Mouse (Mus musculus) heart, embryonic 11.5 days (tissue): ENCODE measurements around the gene Taok3. TPM values are rescaled to one million over a fixed set of nuclear protein-coding genes. Genes with fewer than 3 reads are reported as not detected.

ENCODE experiments used
- ATAC-seq: fragments of 200-750 bp; cut with Nextera tagmentation; replicated peaks from 2 replicates; pipeline ENCODE4 v1.8.0; 2017; ENCODE audit warnings: moderate library complexity; ENCODE audit not compliant: insufficient number of reproducible peaks, low FRiP score, low TSS enrichment
- H3K27ac ChIP-seq: fragments of 300-500 bp; sonication (generic); 2 replicates; pipeline ENCODE4 v1.5.1; 2014; ENCODE audit warnings: mild to moderate bottlenecking, low read depth, low read length
- H3K27me3 ChIP-seq: fragments of 300-500 bp; sonication (generic); 2 replicates; pipeline ENCODE4 v1.6.1; 2014; ENCODE audit warnings: mild to moderate bottlenecking, low read length, mixed read lengths; ENCODE audit not compliant: control insufficient read depth, insufficient read depth
- H3K36me3 ChIP-seq: fragments of 300-500 bp; sonication (generic); 2 replicates; pipeline ENCODE4 v1.6.1; 2014; ENCODE audit warnings: mild to moderate bottlenecking, low read length, moderate library complexity, mixed read lengths; ENCODE audit not compliant: control insufficient read depth, insufficient read depth
- H3K4me1 ChIP-seq: fragments of 300-500 bp; sonication (generic); 2 replicates; pipeline ENCODE4 v1.6.1; 2014; ENCODE audit warnings: low read length; ENCODE audit not compliant: control insufficient read depth, insufficient read depth
- H3K4me2 ChIP-seq: fragments of 300-500 bp; sonication (generic); 2 replicates; pipeline ENCODE4 v1.6.1; 2014; ENCODE audit warnings: mild to moderate bottlenecking, moderate library complexity
- H3K4me3 ChIP-seq: fragments of 300-500 bp; sonication (generic); 2 replicates; pipeline ENCODE4 v1.5.1; 2014; ENCODE audit warnings: low read depth, low read length
- H3K9ac ChIP-seq: fragments of 300-500 bp; sonication (generic); 2 replicates; pipeline ENCODE4 v1.6.1; 2014; ENCODE audit warnings: mild to moderate bottlenecking, low read depth, low read length, moderate library complexity
- H3K9me3 ChIP-seq: fragments of 300-500 bp; sonication (generic); replicated peaks from 2 replicates; pipeline ENCODE4 v1.6.1; 2016; ENCODE audit warnings: low read length; ENCODE audit not compliant: control insufficient read depth
- WGBS: fragments of 180-500 bp; shearing (Covaris S2); extraction: QIAGEN DNeasy Blood & Tissue Kit; methylation state at CpG from one replicate; pipeline ENCODE4 v1.1.7; 2014; ENCODE audit not compliant: insufficient replicate concordance; 5-methylcytosine and 5-hydroxymethylcytosine counted together
- polyA plus RNA-seq: library from polyadenylated mRNA; unstranded; fragments of >200 nt; fragmentation: Nextera tagmentation; extraction: Ambion mirVana; gene quantifications from 2 replicates; pipeline ENCODE4 v1.2.1, GENCODE M21; 2014

Taok3 gene
- polyA plus RNA-seq, 1 experiment from 2014 or later, result 13.8 TPM

DNA sequence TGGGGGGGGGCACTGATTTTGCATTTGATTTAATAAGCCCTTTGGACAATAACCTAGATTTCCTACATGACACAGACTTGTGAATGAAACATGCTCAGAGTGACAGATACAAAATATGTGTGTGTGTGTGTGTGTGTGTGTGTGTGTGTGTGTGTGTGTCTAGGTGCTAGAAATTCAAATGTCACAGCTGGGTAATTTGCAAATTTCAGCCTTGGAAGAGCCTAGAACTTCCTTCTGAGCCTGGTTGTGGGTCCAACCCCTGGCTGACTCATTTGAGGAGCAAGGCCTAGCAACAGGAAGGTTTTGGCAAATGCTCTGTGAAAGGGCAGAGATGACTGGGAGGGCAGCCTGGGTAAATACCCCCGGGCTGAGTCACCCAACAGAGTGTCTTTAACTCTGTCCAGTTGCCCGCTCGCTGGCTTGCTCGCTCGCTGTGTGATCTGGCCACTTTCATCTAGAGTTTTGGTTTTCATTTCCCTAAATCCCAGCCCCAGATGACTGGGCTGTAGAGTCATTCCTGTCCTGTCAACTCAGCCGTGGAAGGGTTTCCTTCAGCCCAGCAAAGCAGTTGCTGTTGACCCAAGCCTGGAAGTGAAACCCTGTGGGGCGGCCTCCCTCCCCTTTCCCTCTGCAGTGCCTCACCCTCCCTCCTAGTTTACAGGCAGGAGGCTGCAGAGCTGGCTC, 38.5 kb downstream of the Taok3 start:
- H3K4me2 ChIP-seq, result no peak overlapping the region
- no peaks in the 10 kb centered on the region for H3K27me3 ChIP-seq
- no peaks in the 10 kb centered on the region for H3K36me3 ChIP-seq
- H3K4me1 ChIP-seq, result peaks cover 8% of the 10 kb centered on the region
- H3K4me3 ChIP-seq, result no peak overlapping the region
- H3K9me3 ChIP-seq, result no peaks in the 10 kb centered on the region
- ATAC-seq, result no peak
- H3K9ac ChIP-seq, result no peak overlapping the region
- no peak overlapping the region for H3K27ac ChIP-seq
- WGBS, result 71% methylated on average over 7 of the region's 7 CpGs

DNA sequence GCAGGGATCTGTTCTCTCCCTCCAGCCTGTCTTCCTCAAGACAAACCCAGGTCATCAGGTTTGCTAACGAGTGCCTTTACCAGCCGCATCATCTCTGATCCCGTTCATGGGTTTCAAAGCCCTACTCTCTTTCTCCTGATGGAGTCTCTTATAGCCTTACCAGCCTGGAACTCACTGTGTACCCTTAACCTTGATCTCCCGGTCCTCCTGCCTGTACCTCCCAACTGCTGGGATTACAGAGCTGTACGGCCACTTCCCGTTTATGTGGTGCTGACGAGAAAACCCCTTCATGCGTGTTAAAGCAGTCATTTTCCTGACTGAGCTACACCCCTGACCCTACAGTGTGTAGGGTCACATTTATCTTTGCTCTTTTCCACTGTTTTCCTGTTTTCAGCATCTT, 39.4 kb downstream of the Taok3 start:
- H3K9me3 ChIP-seq, result no peaks in the 10 kb centered on the region
- H3K9ac ChIP-seq, result 0 out of 2 replicates have a peak overlapping the region, but pooled peaks have one; percentile 34
- H3K27me3 ChIP-seq, result no peaks in the 10 kb centered on the region
- H3K36me3 ChIP-seq, result no peaks in the 10 kb centered on the region
- no peak for ATAC-seq
- H3K4me3 ChIP-seq, result no peak overlapping the region
- 43% methylated on average over 8 of the region's 8 CpGs for WGBS
- H3K4me1 ChIP-seq, result peaks cover 8% of the 10 kb centered on the region
- H3K27ac ChIP-seq, result no peak overlapping the region
- H3K4me2 ChIP-seq, result no peak overlapping the region; the same call in 1 of the 2 replicates

DNA sequence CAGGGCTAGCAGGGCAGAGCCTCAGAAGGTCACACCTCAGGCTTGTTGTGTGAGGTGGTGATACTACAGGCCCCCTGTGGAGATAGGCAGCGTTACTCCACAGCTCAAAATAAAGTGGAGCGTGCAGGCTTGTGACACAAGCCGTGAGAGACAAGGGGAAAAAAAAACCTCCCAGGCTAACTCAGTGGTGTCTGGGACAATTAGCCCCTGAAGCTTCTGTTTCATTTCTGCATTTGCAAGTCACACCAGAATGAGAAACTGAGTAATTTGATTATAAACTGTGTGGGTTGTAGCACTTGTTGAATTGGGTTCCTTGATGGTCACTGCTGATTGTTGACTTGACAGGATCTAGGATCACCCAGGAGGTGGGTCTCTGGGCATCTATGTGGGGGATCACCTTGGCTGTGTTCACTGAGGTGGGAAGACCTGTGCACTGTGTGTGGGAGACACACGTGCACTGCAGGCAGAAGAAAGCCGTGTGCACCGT, 39.9 kb downstream of the Taok3 start:
- Histone ChIP-seq H3K9ac (0 out of 2 replicates have a peak overlapping the region, but pooled peaks have one; percentile 34), H3K9me3 (no peaks in the 10 kb centered on the region), H3K4me2 (peak overlapping the region; percentile 6; the same call in 1 of the 2 replicates), H3K36me3 (no peaks in the 10 kb centered on the region), H3K27me3 (no peaks in the 10 kb centered on the region), H3K4me3 (no peak overlapping the region), H3K27ac (peak overlapping the region; percentile 37; the same call in 1 of the 2 replicates), H3K4me1 (peaks cover 8% of the 10 kb centered on the region)
- no peak for ATAC-seq
- WGBS, result 54% methylated on average over 6 of the region's 6 CpGs

DNA sequence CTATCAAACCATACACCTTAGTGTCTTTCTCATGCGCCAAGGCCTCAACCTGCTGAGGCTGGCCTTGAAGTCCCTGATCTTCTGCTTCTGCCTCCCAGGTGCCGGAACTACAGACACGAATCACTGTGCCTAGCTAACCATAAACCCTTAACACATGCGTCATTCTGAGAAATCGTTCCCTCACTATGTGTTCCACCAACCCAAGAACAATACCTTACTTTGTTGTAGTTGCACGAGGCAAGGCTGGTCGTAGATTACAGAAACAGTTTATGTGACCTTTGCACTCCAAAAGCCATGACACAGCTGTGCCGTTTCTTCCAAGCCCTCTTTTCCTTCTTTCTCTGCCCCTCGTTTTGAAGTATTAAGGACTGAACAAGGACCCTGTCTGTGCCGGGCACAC, 40.6 kb downstream of the Taok3 start:
- 63% methylated on average over 10 of the region's 10 CpGs for WGBS
- H3K4me3 ChIP-seq, result no peak overlapping the region
- H3K36me3 ChIP-seq, result no peaks in the 10 kb centered on the region
- no peak overlapping the region for H3K4me2 ChIP-seq
- no peak overlapping the region for H3K27ac ChIP-seq
- no peaks in the 10 kb centered on the region for H3K27me3 ChIP-seq
- no peak for ATAC-seq
- H3K9ac ChIP-seq, result no peak overlapping the region
- peaks cover 8% of the 10 kb centered on the region for H3K4me1 ChIP-seq
- H3K9me3 ChIP-seq, result no peaks in the 10 kb centered on the region

DNA sequence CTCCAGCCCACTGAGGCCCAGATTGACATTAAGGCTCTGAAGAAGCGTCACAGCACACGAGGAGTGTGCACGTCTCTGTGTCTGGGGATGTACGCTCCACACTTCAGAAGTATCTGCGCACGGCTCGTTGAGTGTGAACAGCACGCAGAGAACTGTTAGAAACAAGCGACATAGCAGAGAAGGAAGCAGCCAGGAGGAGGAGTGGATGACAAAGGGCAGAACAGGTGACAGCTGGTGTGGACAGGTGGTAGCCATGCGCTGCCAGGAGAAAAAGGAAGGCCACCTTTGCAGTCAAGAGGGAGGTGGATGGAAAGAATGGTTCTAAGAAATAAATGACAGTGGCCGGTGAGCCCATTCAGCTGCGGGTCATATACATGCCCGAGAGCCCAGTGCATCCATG, 43.9 kb downstream of the Taok3 start:
- H3K4me3 ChIP-seq, result no peak overlapping the region
- no peak for ATAC-seq
- no peaks in the 10 kb centered on the region for H3K36me3 ChIP-seq
- H3K9me3 ChIP-seq, result no peaks in the 10 kb centered on the region
- 85% methylated on average over 13 of the region's 13 CpGs for WGBS
- no peaks in the 10 kb centered on the region for H3K27me3 ChIP-seq
- H3K27ac ChIP-seq, result no peak overlapping the region
- peaks cover 8% of the 10 kb centered on the region for H3K4me1 ChIP-seq
- H3K9ac ChIP-seq, result no peak overlapping the region
- no peak overlapping the region for H3K4me2 ChIP-seq

DNA sequence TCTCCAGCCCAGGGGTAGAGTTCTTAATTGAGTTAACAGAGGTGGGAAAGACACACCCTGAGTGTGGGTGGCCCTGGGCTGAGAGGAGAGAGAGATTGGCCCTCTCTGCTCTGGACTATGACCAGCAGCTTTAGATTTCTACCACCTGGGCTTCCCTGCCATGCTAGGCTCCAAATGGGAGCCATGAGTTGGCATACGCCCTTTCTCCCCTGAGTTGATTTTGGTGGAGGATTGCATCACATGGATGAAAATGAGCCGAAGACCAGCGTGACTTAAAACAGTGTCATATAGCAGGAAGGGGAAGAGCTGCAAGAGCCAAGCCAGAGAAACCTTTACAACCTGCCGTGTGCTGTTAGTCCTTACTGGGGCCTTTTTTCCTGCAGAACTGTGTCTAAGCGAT, 44.6 kb downstream of the Taok3 start:
- no peak overlapping the region for H3K9ac ChIP-seq
- no peak overlapping the region for H3K4me2 ChIP-seq
- no peaks in the 10 kb centered on the region for H3K9me3 ChIP-seq
- peaks cover 5% of the 10 kb centered on the region for H3K4me1 ChIP-seq
- H3K36me3 ChIP-seq, result no peaks in the 10 kb centered on the region
- WGBS, result 81% methylated on average over 5 of the region's 5 CpGs
- no peak for ATAC-seq
- H3K27me3 ChIP-seq, result no peaks in the 10 kb centered on the region
- no peak overlapping the region for H3K27ac ChIP-seq
- H3K4me3 ChIP-seq, result no peak overlapping the region

DNA sequence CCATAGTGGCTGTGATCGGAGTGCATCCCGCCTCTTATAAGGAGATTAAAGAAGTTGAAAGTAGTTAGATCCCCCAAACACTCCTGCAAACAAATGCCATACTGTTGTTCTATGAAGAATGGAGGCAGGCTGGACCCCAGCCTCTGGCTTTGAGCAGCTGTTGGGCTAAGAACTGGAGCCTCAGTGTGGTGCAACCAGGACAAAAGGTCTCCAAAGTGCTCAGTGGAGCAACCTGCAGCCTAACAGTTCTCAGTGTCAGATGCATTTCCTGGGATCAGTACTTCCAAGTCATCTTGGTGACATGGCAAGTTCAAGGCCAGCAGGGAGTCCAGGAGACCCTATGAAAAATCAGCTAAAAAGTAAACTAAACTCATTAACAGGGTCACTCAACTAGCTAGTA, 45.0 kb downstream of the Taok3 start:
- 97% methylated on average over 2 of the region's 2 CpGs for WGBS
- H3K36me3 ChIP-seq, result no peaks in the 10 kb centered on the region
- H3K27me3 ChIP-seq, result no peaks in the 10 kb centered on the region
- no peak overlapping the region for H3K4me2 ChIP-seq
- H3K27ac ChIP-seq, result no peak overlapping the region
- H3K9ac ChIP-seq, result no peak overlapping the region
- no peak overlapping the region for H3K4me3 ChIP-seq
- no peaks in the 10 kb centered on the region for H3K9me3 ChIP-seq
- ATAC-seq, result no peak
- 0 out of 2 replicates have a peak, but pooled peaks cover 2% of the 10 kb centered on the region for H3K4me1 ChIP-seq

GRCm38 (mm10) chr5:117165946-117166345, 46.0 kb downstream of the Taok3 start:
- 59% methylated on average over 2 of the region's 2 CpGs for WGBS
- Histone ChIP-seq H3K9me3 (no peaks in the 10 kb centered on the region), H3K27ac (no peak overlapping the region), H3K36me3 (no peaks in the 10 kb centered on the region), H3K4me2 (no peak overlapping the region), H3K4me3 (no peak overlapping the region), H3K9ac (no peak overlapping the region), H3K4me1 (no peaks in the 10 kb centered on the region), H3K27me3 (no peaks in the 10 kb centered on the region)
- ATAC-seq, result no peak

DNA sequence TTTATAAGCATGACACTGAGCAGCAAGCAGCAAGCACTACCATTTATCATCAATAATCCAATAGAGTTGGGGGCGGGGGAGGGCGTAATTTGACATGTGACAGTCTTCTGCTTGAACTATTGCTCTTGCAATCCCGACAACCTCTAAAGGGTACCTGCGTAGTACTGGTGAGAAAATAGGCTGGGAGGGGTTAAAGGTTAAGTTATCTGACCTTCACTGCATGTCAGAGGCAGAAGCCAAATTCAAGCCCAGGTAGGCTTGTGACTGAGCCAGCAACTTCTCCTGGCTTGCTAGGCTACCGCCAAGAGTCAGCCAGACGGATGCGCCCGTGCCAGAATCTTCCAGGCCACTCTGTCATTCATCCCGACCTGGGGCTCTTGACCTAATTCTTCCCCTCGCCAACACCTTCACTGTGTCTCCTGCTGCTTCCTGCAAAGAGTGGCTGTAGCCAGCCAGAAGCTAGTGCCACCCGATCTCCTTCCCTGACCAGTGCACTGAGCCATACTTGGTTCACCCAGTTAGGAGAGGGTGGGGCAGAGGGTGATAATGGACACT, 47.0 kb downstream of the Taok3 start:
- Histone ChIP-seq H3K4me3 (no peak overlapping the region), H3K36me3 (no peaks in the 10 kb centered on the region), H3K9ac (no peak overlapping the region), H3K4me2 (no peak overlapping the region), H3K27ac (no peak overlapping the region), H3K4me1 (no peaks in the 10 kb centered on the region), H3K27me3 (no peaks in the 10 kb centered on the region), H3K9me3 (no peaks in the 10 kb centered on the region)
- 79% methylated on average over 11 of the region's 11 CpGs for WGBS
- no peak for ATAC-seq
